Mouse (Mus musculus): ENCODE results near the gene Gpsm2. TPM values are rescaled to one million over a fixed set of nuclear protein-coding genes. Genes with fewer than 3 reads are reported as not detected.
"Not testable (repeated sequence)": the region's sequence is repeated elsewhere in the genome, so short reads cannot be mapped to it uniquely, and the experiment has no call there.

The Gpsm2 gene
- polyA plus RNA-seq, 1 experiment from 2014 or later, result 34.6 TPM

GRCm38 (mm10) chr3:108655486-108655885, 66.6 kb downstream of the Gpsm2 start:
- 86% methylated on average over 7 of the region's 7 CpGs for WGBS
- ATAC-seq (ENCODE audit: insufficient number of reproducible peaks, low FRiP score), result no peak
- no peak overlapping the region for H3K27ac ChIP-seq (ENCODE audit: poor library complexity, severe bottlenecking)
- H3K9me3 ChIP-seq (replicated peaks), result no peaks in the 10 kb centered on the region
- H3K4me2 ChIP-seq, result 0 out of 2 replicates have a peak overlapping the region, but pooled peaks have one; percentile 21
- no peak overlapping the region for H3K9ac ChIP-seq
- no peaks in the 10 kb centered on the region for H3K27me3 ChIP-seq (replicated peaks)
- H3K4me1 ChIP-seq (replicated peaks), result peaks cover 13% of the 10 kb centered on the region
- peaks cover 9% of the 10 kb centered on the region for H3K36me3 ChIP-seq
- H3K4me3 ChIP-seq, result no peak overlapping the region

- peak overlapping the region; percentile 98 for H3K4me3 ChIP-seq
Measured at GRCm38 (mm10) chr3:108654566-108654965, 67.5 kb downstream of the Gpsm2 start.

GRCm38 (mm10) chr3:108653710-108654379, 68.3 kb downstream of the Gpsm2 start, which contains the start of gene Clcc1:
Gene Clcc1, plus strand, starts transcription at chr3:108653913.
- Histone ChIP-seq H3K4me2 (peak within 1 kb of the TSS; percentile 78), H3K9me3 (replicated peaks) (no peaks in the 10 kb centered on the region), H3K27ac (ENCODE audit: poor library complexity, severe bottlenecking) (peak within 1 kb of the TSS; percentile 79; the same call in 1 of the 2 replicates), H3K27me3 (replicated peaks) (no peaks in the 10 kb centered on the region), H3K4me3 (peak within 1 kb of the TSS; percentile 98), H3K4me1 (replicated peaks) (peaks cover 13% of the 10 kb centered on the region), H3K9ac (peak within 1 kb of the TSS; percentile 97), H3K36me3 (0 out of 2 replicates have a peak, but pooled peaks cover 4% of the 10 kb centered on the region)
- peak; percentile 97 for ATAC-seq (ENCODE audit: insufficient number of reproducible peaks, low FRiP score)
- WGBS, result under 1% methylated on average over 57 of the region's 57 CpGs

More at GRCm38 (mm10) chr3:108654566-108654965, 67.5 kb downstream of the Gpsm2 start:
- peak overlapping the region; percentile 78 for H3K4me2 ChIP-seq
- 0 out of 2 replicates have a peak, but pooled peaks cover 4% of the 10 kb centered on the region for H3K36me3 ChIP-seq
- no peaks in the 10 kb centered on the region for H3K27me3 ChIP-seq (replicated peaks)
- ATAC-seq (ENCODE audit: insufficient number of reproducible peaks, low FRiP score), result no peak
- peak overlapping the region; percentile 97 for H3K9ac ChIP-seq
- 23% methylated on average over 14 of the region's 14 CpGs for WGBS
- no peak overlapping the region for H3K27ac ChIP-seq (ENCODE audit: poor library complexity, severe bottlenecking)
- H3K9me3 ChIP-seq (replicated peaks), result no peaks in the 10 kb centered on the region
- H3K4me1 ChIP-seq (replicated peaks), result peaks cover 13% of the 10 kb centered on the region

- no peak for ATAC-seq (ENCODE audit: insufficient number of reproducible peaks, low FRiP score)
- 24% methylated on average over 9 of the region's 9 CpGs for WGBS
- H3K36me3 ChIP-seq, result 0 out of 2 replicates have a peak, but pooled peaks cover 3% of the 10 kb centered on the region
- peak overlapping the region; percentile 48 for H3K4me2 ChIP-seq
- peaks cover 13% of the 10 kb centered on the region for H3K4me1 ChIP-seq (replicated peaks)
- no peaks in the 10 kb centered on the region for H3K27me3 ChIP-seq (replicated peaks)
- peak overlapping the region; percentile 25 for H3K4me3 ChIP-seq
- H3K9me3 ChIP-seq (replicated peaks), result no peaks in the 10 kb centered on the region
- H3K9ac ChIP-seq, result no peak overlapping the region
- H3K27ac ChIP-seq (ENCODE audit: poor library complexity, severe bottlenecking), result no peak overlapping the region
Measured at GRCm38 (mm10) chr3:108652866-108653642, 69.1 kb downstream of the Gpsm2 start.

- H3K4me1 ChIP-seq (replicated peaks); H3K36me3 ChIP-seq; H3K4me3 ChIP-seq; H3K27ac ChIP-seq (ENCODE audit: poor library complexity, severe bottlenecking); ATAC-seq (ENCODE audit: insufficient number of reproducible peaks, low FRiP score); H3K9me3 ChIP-seq (replicated peaks); H3K4me2 ChIP-seq; H3K9ac ChIP-seq; H3K27me3 ChIP-seq (replicated peaks): not testable (repeated sequence)
- WGBS, result 49% methylated on average over 5 of the region's 5 CpGs
Measured at GRCm38 (mm10) chr3:108647681-108648080, 74.4 kb downstream of the Gpsm2 start.

- Histone ChIP-seq H3K9me3 (replicated peaks) (no peaks in the 10 kb centered on the region), H3K9ac (no peak overlapping the region), H3K27me3 (replicated peaks) (no peaks in the 10 kb centered on the region), H3K36me3 (peaks cover 4% of the 10 kb centered on the region), H3K4me2 (no peak overlapping the region), H3K4me1 (replicated peaks) (no peaks in the 10 kb centered on the region), H3K27ac (ENCODE audit: poor library complexity, severe bottlenecking) (no peak overlapping the region), H3K4me3 (no peak overlapping the region)
- 65% methylated on average over 7 of the region's 7 CpGs for WGBS
- ATAC-seq (ENCODE audit: insufficient number of reproducible peaks, low FRiP score), result no peak
Measured at GRCm38 (mm10) chr3:108646036-108646435, 76.1 kb downstream of the Gpsm2 start.

GRCm38 (mm10) chr3:108644856-108645255, 77.3 kb downstream of the Gpsm2 start:
- Histone ChIP-seq H3K27me3 (replicated peaks) (no peaks in the 10 kb centered on the region), H3K4me1 (replicated peaks) (no peaks in the 10 kb centered on the region), H3K4me2 (no peak overlapping the region), H3K36me3 (peaks cover 4% of the 10 kb centered on the region), H3K27ac (ENCODE audit: poor library complexity, severe bottlenecking) (no peak overlapping the region), H3K9ac (no peak overlapping the region), H3K4me3 (no peak overlapping the region), H3K9me3 (replicated peaks) (no peaks in the 10 kb centered on the region)
- ATAC-seq (ENCODE audit: insufficient number of reproducible peaks, low FRiP score), result no peak
- WGBS, result 84% methylated on average over 3 of the region's 3 CpGs

- H3K9me3 ChIP-seq (replicated peaks), result no peaks in the 10 kb centered on the region
- H3K4me1 ChIP-seq (replicated peaks), result no peaks in the 10 kb centered on the region
- H3K27me3 ChIP-seq (replicated peaks), result no peaks in the 10 kb centered on the region
- no peak overlapping the region for H3K4me3 ChIP-seq
- ATAC-seq (ENCODE audit: insufficient number of reproducible peaks, low FRiP score), result no peak
- no peak overlapping the region for H3K9ac ChIP-seq
- H3K27ac ChIP-seq (ENCODE audit: poor library complexity, severe bottlenecking), result no peak overlapping the region
- 79% methylated on average over 4 of the region's 4 CpGs for WGBS
- H3K4me2 ChIP-seq, result no peak overlapping the region
- H3K36me3 ChIP-seq, result peaks cover 4% of the 10 kb centered on the region
Measured at GRCm38 (mm10) chr3:108640998-108641397, 81.1 kb downstream of the Gpsm2 start.

- peaks cover 1% of the 10 kb centered on the region for H3K36me3 ChIP-seq
- no peak overlapping the region for H3K4me2 ChIP-seq
- H3K4me3 ChIP-seq, result no peak overlapping the region
- no peak overlapping the region for H3K27ac ChIP-seq (ENCODE audit: poor library complexity, severe bottlenecking)
- H3K27me3 ChIP-seq (replicated peaks), result no peaks in the 10 kb centered on the region
- no peak for ATAC-seq (ENCODE audit: insufficient number of reproducible peaks, low FRiP score)
- no peaks in the 10 kb centered on the region for H3K9me3 ChIP-seq (replicated peaks)
- no peaks in the 10 kb centered on the region for H3K4me1 ChIP-seq (replicated peaks)
- WGBS, result 64% methylated on average over 4 of the region's 4 CpGs
- H3K9ac ChIP-seq, result no peak overlapping the region
Measured at GRCm38 (mm10) chr3:108639412-108639811, 82.7 kb downstream of the Gpsm2 start.

GRCm38 (mm10) chr3:108634761-108635160, 87.3 kb downstream of the Gpsm2 start:
- Histone ChIP-seq H3K4me1 (replicated peaks) (no peaks in the 10 kb centered on the region), H3K4me2 (no peak overlapping the region), H3K27me3 (replicated peaks) (no peaks in the 10 kb centered on the region), H3K27ac (ENCODE audit: poor library complexity, severe bottlenecking) (no peak overlapping the region), H3K36me3 (no peaks in the 10 kb centered on the region), H3K9me3 (replicated peaks) (no peaks in the 10 kb centered on the region), H3K9ac (no peak overlapping the region), H3K4me3 (no peak overlapping the region)
- no peak for ATAC-seq (ENCODE audit: insufficient number of reproducible peaks, low FRiP score)
- WGBS, result 89% methylated on average over 5 of the region's 5 CpGs

Measured in heart, embryonic 12.5 days (tissue).